Comparison of ENCODE assay signal across 8 mouse cellular contexts in genomic region chr10:80033511-80034391, GRCm38 (mm10). TPM values are rescaled to one million over a fixed set of nuclear protein-coding genes. Genes with fewer than 3 reads are reported as not detected.
DNase-seq lines count a peak whose midpoint lies in the region; ATAC-seq and TF ChIP-seq lines count a peak whose summit lies in the region.

No protein-coding gene starts in this region.

- peaks cover 71% of the 10 kb centered on the region for H3K36me3 ChIP-seq in E14TG2a.4 (ENCODE audit: insufficient read depth, low read length)
- peaks cover 41% of the 10 kb centered on the region for H3K36me3 ChIP-seq in hindbrain, embryonic 14.5 days (replicated peaks; ENCODE audit: control insufficient read depth, insufficient read depth)
- peaks cover 43% of the 10 kb centered on the region for H3K36me3 ChIP-seq in liver, embryonic 11.5 days (ENCODE audit: control insufficient read depth, insufficient read depth, low read length)

- H3K4me1 ChIP-seq in E14TG2a.4 (replicated peaks; ENCODE audit: low read depth, low read length) = peaks cover 94% of the 10 kb centered on the region
- H3K4me1 ChIP-seq in cortical plate, adult 2 months (ENCODE audit: control insufficient read depth, insufficient read depth, low read length) = peaks cover 2% of the 10 kb centered on the region; the same call in 1 of the 2 replicates
- H3K4me1 ChIP-seq in hindbrain, embryonic 14.5 days (replicated peaks; ENCODE audit: control insufficient read depth, insufficient read depth, low read length) = peaks cover 7% of the 10 kb centered on the region
- peaks cover 39% of the 10 kb centered on the region for H3K4me1 ChIP-seq in liver, embryonic 11.5 days (replicated peaks; ENCODE audit: control insufficient read depth, insufficient read depth, low read length)

- H3K9me3 ChIP-seq in E14TG2a.4 (ENCODE audit: low read length) = no peaks in the 10 kb centered on the region
- no peaks in the 10 kb centered on the region for H3K9me3 ChIP-seq in hindbrain, embryonic 14.5 days (ENCODE audit: control insufficient read depth, low read length)
- H3K9me3 ChIP-seq in liver, embryonic 11.5 days (ENCODE audit: control insufficient read depth, low read length) = no peaks in the 10 kb centered on the region

- peak; percentile 60; the same call in 1 of the 2 replicates for ATAC-seq in frontal cortex, adult (ENCODE audit: low TSS enrichment)
- ATAC-seq in hindbrain, embryonic 14.5 days (ENCODE audit: low FRiP score) = no peak
- ATAC-seq in liver, embryonic 11.5 days (replicated peaks; ENCODE audit: low FRiP score) = peak; percentile 22; the same call in 1 of the 2 replicates

- peak; percentile 41 for TF ChIP-seq CTCF in E14TG2a.4 (conservative IDR thresholded peaks at IDR 0.05; ENCODE audit: low read length)
- TF ChIP-seq CTCF in cortical plate, adult 2 months (IDR thresholded peaks at IDR 0.05; ENCODE audit: extremely low read depth, insufficient read depth, low read length) = peak; percentile 50

- no peak overlapping the region for H3K9ac ChIP-seq in hindbrain, embryonic 14.5 days
- H3K9ac ChIP-seq in liver, embryonic 11.5 days (ENCODE audit: low read depth, low read length) = 0 out of 2 replicates have a peak overlapping the region, but pooled peaks have one; percentile 43

- 51% methylated on average over 9 of the region's 9 CpGs for WGBS in hindbrain, embryonic 14.5 days
- WGBS in liver, embryonic 11.5 days = 27% methylated on average over 9 of the region's 9 CpGs

- TF ChIP-seq POLR2A in cortical plate, adult 2 months (IDR thresholded peaks at IDR 0.05; ENCODE audit: extremely low read depth, insufficient read depth, low read length) = no peak

- no peak overlapping the region for H3K4me3 ChIP-seq in E14TG2a.4 (replicated peaks; ENCODE audit: low read length)
- H3K4me3 ChIP-seq in cortical plate, adult 2 months (ENCODE audit: insufficient read depth, low read length) = no peak overlapping the region
- no peak overlapping the region for H3K4me3 ChIP-seq in hindbrain, embryonic 14.5 days (replicated peaks; ENCODE audit: low read length)
- H3K4me3 ChIP-seq in liver, embryonic 11.5 days (ENCODE audit: low read depth, low read length) = 0 out of 2 replicates have a peak overlapping the region, but pooled peaks have one; percentile 2

- H3K27ac ChIP-seq in cortical plate, adult 2 months (ENCODE audit: insufficient read depth, low read length) = no peak overlapping the region
- H3K27ac ChIP-seq in hindbrain, embryonic 14.5 days = no peak overlapping the region
- H3K27ac ChIP-seq in liver, embryonic 11.5 days (ENCODE audit: low read depth, low read length) = peak overlapping the region; percentile 39

- H3K27me3 ChIP-seq in E14TG2a.4 (ENCODE audit: insufficient read depth, low read length) = no peaks in the 10 kb centered on the region
- H3K27me3 ChIP-seq in hindbrain, embryonic 14.5 days (ENCODE audit: control insufficient read depth, insufficient read depth, low read length) = no peaks in the 10 kb centered on the region
- no peaks in the 10 kb centered on the region for H3K27me3 ChIP-seq in liver, embryonic 11.5 days (replicated peaks; ENCODE audit: control insufficient read depth, insufficient read depth, low read length)

- H3K4me2 ChIP-seq in hindbrain, embryonic 14.5 days (replicated peaks) = no peak overlapping the region
- H3K4me2 ChIP-seq in liver, embryonic 11.5 days = peak overlapping the region; percentile 8

- no peak for DNase-seq in frontal cortex, postnatal 10 days (ENCODE audit: low spot score in 2 of 2)
- DNase-seq in hindbrain, embryonic 14.5 days (ENCODE audit: low spot score) = peak; percentile 30
- DNase-seq in liver, embryonic 11.5 days (ENCODE audit: low spot score) = no peak
- peak; percentile 83 to 86 for DNase-seq in natural killer cell, adult 2 months (ENCODE audit: low spot score in 2 of 2)
- no peak for DNase-seq in layer of hippocampus, postnatal 25 days (ENCODE audit: extremely low spot score in 1 of 2, low spot score in 1 of 2)

RNA-seq across cellular contexts. Expression of gene Polr2e, which starts 5.8 kb away (rescaled TPM):
- 236 and 245 TPM in 2 replicates for polyA plus RNA-seq in cortical plate, adult 2 months (2012; rRNA removed)
- polyA plus RNA-seq in hindbrain, embryonic 14.5 days (2014; fragmentation: Nextera tagmentation; extraction: Ambion mirVana) = 142 and 150 TPM in 2 replicates
- 239 and 256 TPM in 2 replicates for polyA plus RNA-seq in liver, embryonic 11.5 days (2014; fragmentation: Nextera tagmentation; extraction: Ambion mirVana)
- 10 to 100 TPM; 86.6 to 91.0 TPM for total RNA-seq in layer of hippocampus, postnatal 25 days (2021)

RNA-seq across cellular contexts. Expression of gene Gpx4, which starts 13.2 kb away (rescaled TPM):
- 890 and 934 TPM in 2 replicates for polyA plus RNA-seq in cortical plate, adult 2 months (2012; rRNA removed)
- 556 and 557 TPM in 2 replicates for polyA plus RNA-seq in hindbrain, embryonic 14.5 days (2014; fragmentation: Nextera tagmentation; extraction: Ambion mirVana)
- 761 and 762 TPM in 2 replicates for polyA plus RNA-seq in liver, embryonic 11.5 days (2014; fragmentation: Nextera tagmentation; extraction: Ambion mirVana)
- 100 to 1,000 TPM; 486 to 515 TPM for total RNA-seq in layer of hippocampus, postnatal 25 days (2021)

RNA-seq across cellular contexts. Expression of gene Arhgap45, which starts 17.3 kb away (rescaled TPM):
- polyA plus RNA-seq in cortical plate, adult 2 months (2012; rRNA removed) = 6.6 and 7.2 TPM in 2 replicates
- 1.1 and 1.7 TPM in 2 replicates for polyA plus RNA-seq in hindbrain, embryonic 14.5 days (2014; fragmentation: Nextera tagmentation; extraction: Ambion mirVana)
- polyA plus RNA-seq in liver, embryonic 11.5 days (2014; fragmentation: Nextera tagmentation; extraction: Ambion mirVana) = 29.0 and 29.4 TPM in 2 replicates
- 1 to 10 TPM; 3.3 to 4.3 TPM for total RNA-seq in layer of hippocampus, postnatal 25 days (2021)

RNA-seq across cellular contexts. Expression of gene Abca7, which starts 37.5 kb away (rescaled TPM):
- polyA plus RNA-seq in cortical plate, adult 2 months (2012; rRNA removed) = 10.9 and 11.5 TPM in 2 replicates
- polyA plus RNA-seq in hindbrain, embryonic 14.5 days (2014; fragmentation: Nextera tagmentation; extraction: Ambion mirVana) = 4.1 and 4.5 TPM in 2 replicates
- polyA plus RNA-seq in liver, embryonic 11.5 days (2014; fragmentation: Nextera tagmentation; extraction: Ambion mirVana) = 7.7 and 8.6 TPM in 2 replicates
- total RNA-seq in layer of hippocampus, postnatal 25 days (2021) = 10 to 100 TPM in 1 of 2 experiments, 1 to 10 TPM in 1; 9.6 to 10.2 TPM

RNA-seq across cellular contexts. Expression of gene Cnn2, which starts 45.4 kb away (rescaled TPM):
- 8.0 and 9.0 TPM in 2 replicates for polyA plus RNA-seq in cortical plate, adult 2 months (2012; rRNA removed)
- polyA plus RNA-seq in hindbrain, embryonic 14.5 days (2014; fragmentation: Nextera tagmentation; extraction: Ambion mirVana) = 28.4 and 37.6 TPM in 2 replicates
- 115 and 124 TPM in 2 replicates for polyA plus RNA-seq in liver, embryonic 11.5 days (2014; fragmentation: Nextera tagmentation; extraction: Ambion mirVana)
- 1 to 10 TPM; 5.8 to 6.0 TPM for total RNA-seq in layer of hippocampus, postnatal 25 days (2021)

Comparison
In these comparisons a context has a peak if more than half of its experiments do, and no peak if none do; other contexts are left out.
1. DNase-seq: peak in hindbrain, embryonic 14.5 days (single experiment) and natural killer cell, adult 2 months (2 of 2); none in frontal cortex, postnatal 10 days (0 of 2), liver, embryonic 11.5 days (single experiment) and layer of hippocampus, postnatal 25 days (0 of 2).